10 mouse cellular contexts compared by ENCODE assay signal in genomic region chrX:7764657-7765280, GRCm38 (mm10). TPM values are rescaled to one million over a fixed set of nuclear protein-coding genes. Genes with fewer than 3 reads are reported as not detected.
A peak's percentile ranks its signal among the peaks of the same experiment; 100 is the strongest.
DNase-seq lines count a peak whose midpoint lies in the region; ATAC-seq and TF ChIP-seq lines count a peak whose summit lies in the region.
"Had no signal": no experiment of that assay in that cellular context is flagged by ENCODE, and none has a peak within 500 bp of the region (broad histone marks: within the 10 kb centered on the region; RNA-seq: fewer than 3 reads in every experiment).

No protein-coding gene starts in this region.

- H3K27me3 ChIP-seq in cerebellum, adult 2 months (ENCODE audit: control insufficient read depth, insufficient read depth, low read length) = no peaks in the 10 kb centered on the region
- H3K27me3 ChIP-seq in testis, adult 2 months (ENCODE audit: control insufficient read depth, insufficient read depth, low read length) = no peaks in the 10 kb centered on the region
- no peaks in the 10 kb centered on the region for H3K27me3 ChIP-seq in liver, embryonic 11.5 days (replicated peaks; ENCODE audit: control insufficient read depth, insufficient read depth, low read length)

- TF ChIP-seq POLR2A in cerebellum, adult 2 months (IDR thresholded peaks at IDR 0.05; ENCODE audit: borderline replicate concordance, insufficient read depth, low read length) = no peak
- TF ChIP-seq POLR2A in testis, adult 2 months (IDR thresholded peaks at IDR 0.05; ENCODE audit: control insufficient read depth, low read depth, low read length) = no peak

- WGBS in cerebellum, adult 2 months = 15% methylated on average over 9 of the region's 9 CpGs
- 22% methylated on average over 9 of the region's 9 CpGs for WGBS in liver, embryonic 11.5 days

- no peak for DNase-seq in cerebellum, adult 2 months
- DNase-seq in cerebellum, adult 9-11 months = no peak
- DNase-seq in testis, postnatal 14 days (ENCODE audit: low spot score) = no peak
- no peak for DNase-seq in liver, embryonic 11.5 days (ENCODE audit: low spot score)
- no peak for DNase-seq in right cerebral cortex, adult 18-20 months
- no peak for DNase-seq in frontal cortex, postnatal 36 days (ENCODE audit: low spot score in 2 of 2)
- no peak for DNase-seq in adrenal gland, postnatal 36 days

- ATAC-seq in liver, embryonic 11.5 days (replicated peaks; ENCODE audit: low FRiP score) = no peak

- H3K4me3 ChIP-seq in cerebellum, adult 2 months (replicated peaks; ENCODE audit: insufficient read depth, low read depth, low read length) = peak overlapping the region; percentile 84
- peak overlapping the region; percentile 7 for H3K4me3 ChIP-seq in testis, adult 2 months (ENCODE audit: control insufficient read depth, low read depth, low read length)
- peak overlapping the region; percentile 73 for H3K4me3 ChIP-seq in liver, embryonic 11.5 days (ENCODE audit: low read depth, low read length)

- H3K9ac ChIP-seq in liver, embryonic 11.5 days (ENCODE audit: low read depth, low read length) = peak overlapping the region; percentile 25

- no peak overlapping the region for H3K27ac ChIP-seq in cerebellum, adult 2 months (ENCODE audit: insufficient read depth, low read length)
- no peak overlapping the region; the same call in 1 of the 2 replicates for H3K27ac ChIP-seq in testis, adult 2 months (ENCODE audit: control insufficient read depth, insufficient read depth, low read depth, low read length)
- H3K27ac ChIP-seq in liver, embryonic 11.5 days (ENCODE audit: low read depth, low read length) = no peak overlapping the region

- peak overlapping the region; percentile 83 for H3K4me2 ChIP-seq in liver, embryonic 11.5 days

- H3K4me1 ChIP-seq in cerebellum, adult 2 months (ENCODE audit: control insufficient read depth, insufficient read depth, low read length) = peaks cover 5% of the 10 kb centered on the region; the same call in 1 of the 2 replicates
- peaks cover 7% of the 10 kb centered on the region for H3K4me1 ChIP-seq in testis, adult 2 months (ENCODE audit: control insufficient read depth, insufficient read depth, low read length)
- H3K4me1 ChIP-seq in liver, embryonic 11.5 days (replicated peaks; ENCODE audit: control insufficient read depth, insufficient read depth, low read length) = peaks cover 18% of the 10 kb centered on the region

- no peaks in the 10 kb centered on the region for H3K36me3 ChIP-seq in testis, adult 2 months (ENCODE audit: control insufficient read depth, insufficient read depth, low read length)
- peaks cover 2% of the 10 kb centered on the region; the same call in 1 of the 2 replicates for H3K36me3 ChIP-seq in liver, embryonic 11.5 days (ENCODE audit: control insufficient read depth, insufficient read depth, low read length)

- no peaks in the 10 kb centered on the region for H3K9me3 ChIP-seq in liver, embryonic 11.5 days (ENCODE audit: control insufficient read depth, low read length)

- no peak for TF ChIP-seq CTCF in cerebellum, adult 2 months (IDR thresholded peaks at IDR 0.05; ENCODE audit: borderline replicate concordance, insufficient read depth, low read depth, low read length)
- no peak for TF ChIP-seq CTCF in testis, adult 2 months (IDR thresholded peaks at IDR 0.05; ENCODE audit: control insufficient read depth, insufficient read depth, insufficient replicate concordance, low read depth, low read length)

RNA-seq across cellular contexts. Expression of gene Tfe3, which starts 2.4 kb away (rescaled TPM):
- 24.4 and 24.5 TPM in 2 replicates for polyA plus RNA-seq in cerebellum, adult 2 months (2012; rRNA removed)
- 11.9 and 14.2 TPM in 2 replicates for polyA plus RNA-seq in testis, adult 2 months (2012; rRNA removed)
- polyA plus RNA-seq in liver, embryonic 11.5 days (2014; fragmentation: Nextera tagmentation; extraction: Ambion mirVana) = 15.9 and 16.0 TPM in 2 replicates
- total RNA-seq in adrenal gland, postnatal 36 days (2021) = 10 to 100 TPM; 44.5 to 48.7 TPM

RNA-seq across cellular contexts. Expression of gene Ccdc120, which starts 14.1 kb away (rescaled TPM):
- polyA plus RNA-seq in cerebellum, adult 2 months (2012; rRNA removed) = 68.3 and 82.6 TPM in 2 replicates
- 1.8 and 3.2 TPM in 2 replicates for polyA plus RNA-seq in testis, adult 2 months (2012; rRNA removed)
- polyA plus RNA-seq in liver, embryonic 11.5 days (2014; fragmentation: Nextera tagmentation; extraction: Ambion mirVana) = 4.7 and 6.5 TPM in 2 replicates
- 1 to 10 TPM; 2.2 to 4.0 TPM for total RNA-seq in adrenal gland, postnatal 36 days (2021)

RNA-seq across cellular contexts. Expression of gene Gripap1, which starts 24.8 kb away (rescaled TPM):
- polyA plus RNA-seq in cerebellum, adult 2 months (2012; rRNA removed) = 110 TPM in 2 replicates
- 11.3 and 11.9 TPM in 2 replicates for polyA plus RNA-seq in testis, adult 2 months (2012; rRNA removed)
- 45.0 and 47.2 TPM in 2 replicates for polyA plus RNA-seq in liver, embryonic 11.5 days (2014; fragmentation: Nextera tagmentation; extraction: Ambion mirVana)
- total RNA-seq in adrenal gland, postnatal 36 days (2021) = 10 to 100 TPM; 41.0 to 50.8 TPM

RNA-seq across cellular contexts. Expression of gene Praf2, which starts 36.5 kb away (rescaled TPM):
- 166 and 179 TPM in 2 replicates for polyA plus RNA-seq in cerebellum, adult 2 months (2012; rRNA removed)
- polyA plus RNA-seq in testis, adult 2 months (2012; rRNA removed) = 1.5 and 2.8 TPM in 2 replicates
- 29.8 and 32.0 TPM in 2 replicates for polyA plus RNA-seq in liver, embryonic 11.5 days (2014; fragmentation: Nextera tagmentation; extraction: Ambion mirVana)
- 10 to 100 TPM; 11.5 to 16.3 TPM for total RNA-seq in adrenal gland, postnatal 36 days (2021)

RNA-seq across cellular contexts. Expression of gene Gm45208, which starts 42.7 kb away (rescaled TPM):
- 0.54 TPM in 1 of 2 replicates, not detected in the other for polyA plus RNA-seq in cerebellum, adult 2 months (2012; rRNA removed)
- polyA plus RNA-seq in testis, adult 2 months (2012; rRNA removed) = 0.32 and 0.40 TPM in 2 replicates
- polyA plus RNA-seq in liver, embryonic 11.5 days (2014; fragmentation: Nextera tagmentation; extraction: Ambion mirVana) = not detected in 2 replicates
- under 1 TPM in 1 of 2 experiments, not detected in 1; 0.43 TPM for total RNA-seq in adrenal gland, postnatal 36 days (2021)
- total RNA-seq: left cerebral cortex, postnatal 36 days had no signal
- polyA plus RNA-seq: urinary bladder, adult 2 months had no signal

Comparison
In these comparisons a context has a peak if more than half of its experiments do, and no peak if none do; other contexts are left out.
1. H3K4me3 ChIP-seq: peak in every context shown above with its lines; median percentile 84 in cerebellum, adult 2 months; 73 in liver, embryonic 11.5 days; 7 in testis, adult 2 months.